Mouse (Mus musculus) v-Abl transformed pro-B cells (cell line): Measurements from ENCODE around the gene Borcs7.

Experiments used
- in situ Hi-C, 2 experiments: fragments of 400-800 bp; cut with MboI; formaldehyde crosslinking; loops; one replicate each; pipeline ENCODE4 v1.15.1; 2025; ENCODE audit not compliant: unreplicated experiment in 2 of 2

The Borcs7 gene

DNA sequence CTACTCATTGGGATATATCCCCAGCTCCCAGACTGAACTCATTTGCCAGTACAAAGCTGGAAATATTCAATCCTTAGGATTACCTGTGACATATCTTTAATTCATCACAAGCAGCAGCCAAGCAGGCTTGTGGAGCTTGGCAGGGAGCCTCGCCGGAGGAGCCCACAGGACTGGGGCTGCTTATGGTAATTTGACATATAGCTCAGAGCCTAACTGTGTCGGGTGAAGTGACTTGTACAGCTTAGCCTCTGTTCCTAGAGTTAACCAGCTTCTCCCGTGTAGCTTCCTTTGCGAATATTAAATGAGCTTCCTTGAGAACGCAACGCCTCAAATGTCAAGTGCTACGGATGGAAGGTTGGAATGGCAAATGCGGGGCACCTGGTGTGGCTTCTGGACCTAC lies 55.0 kb downstream of the Borcs7 start:
- in situ Hi-C loops: loop anchor here (5.0 to 25.0 kb wide), 7 partner anchors 67 to 632 kb away; no protein-coding TSS in a partner anchor

DNA sequence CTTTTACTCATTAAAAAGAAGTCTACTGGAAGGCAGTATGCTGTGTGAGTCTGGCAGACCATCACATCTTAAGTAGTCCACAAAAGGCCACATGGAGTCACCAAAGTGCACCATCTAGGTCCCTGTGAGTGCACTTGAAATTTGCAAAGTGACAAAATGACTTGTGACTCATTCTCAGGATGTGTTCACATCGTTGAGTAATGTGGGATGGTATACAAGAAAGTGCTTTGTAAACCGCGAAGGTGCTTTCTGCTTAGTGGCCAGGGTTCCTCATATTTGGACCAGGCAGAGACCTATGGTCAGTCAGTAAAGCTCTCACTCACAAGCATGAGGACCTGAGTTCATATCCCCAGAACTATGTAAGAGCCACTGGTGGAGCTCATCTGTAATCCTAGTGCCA lies 58.1 kb downstream of the Borcs7 start:
- in situ Hi-C loops: loop anchor here (10.0 to 25.0 kb wide), 5 partner anchors 310 to 635 kb away; no protein-coding TSS in a partner anchor

DNA sequence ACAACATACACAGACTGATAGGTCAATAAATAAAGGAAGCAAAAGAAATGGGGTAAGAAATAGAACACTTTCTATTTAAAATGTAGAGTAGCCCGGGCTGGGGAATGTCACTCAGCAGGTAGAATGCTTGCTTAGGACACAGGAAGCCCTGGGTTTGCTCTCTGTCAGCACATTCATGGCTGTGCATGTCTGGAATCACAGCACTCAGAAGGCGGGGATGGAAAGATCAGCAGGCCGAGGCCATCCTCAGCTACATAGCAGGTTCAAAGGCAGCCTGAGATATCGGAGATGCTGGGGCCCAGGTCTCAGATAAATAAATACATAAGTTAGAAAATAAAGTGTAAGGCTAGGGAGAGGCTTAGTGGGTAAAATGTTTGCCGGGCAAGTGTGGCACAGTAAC lies 62.5 kb downstream of the Borcs7 start:
- in situ Hi-C loops: no loop called here
